Mouse (Mus musculus) heart, embryonic 11.5 days (tissue): Measurements from ENCODE around the gene Camk2d. TPM values are rescaled to one million over a fixed set of nuclear protein-coding genes. Genes with fewer than 3 reads are reported as not detected.

ENCODE experiments used
- ATAC-seq: fragments of 200-750 bp; cut with Nextera tagmentation; replicated peaks from 2 replicates; pipeline ENCODE4 v1.8.0; 2017; ENCODE audit warnings: moderate library complexity; ENCODE audit not compliant: insufficient number of reproducible peaks, low FRiP score, low TSS enrichment
- H3K27ac ChIP-seq: fragments of 300-500 bp; sonication (generic); 2 replicates; pipeline ENCODE4 v1.5.1; 2014; ENCODE audit warnings: mild to moderate bottlenecking, low read depth, low read length
- H3K27me3 ChIP-seq: fragments of 300-500 bp; sonication (generic); 2 replicates; pipeline ENCODE4 v1.6.1; 2014; ENCODE audit warnings: mild to moderate bottlenecking, low read length, mixed read lengths; ENCODE audit not compliant: control insufficient read depth, insufficient read depth
- H3K36me3 ChIP-seq: fragments of 300-500 bp; sonication (generic); 2 replicates; pipeline ENCODE4 v1.6.1; 2014; ENCODE audit warnings: mild to moderate bottlenecking, low read length, moderate library complexity, mixed read lengths; ENCODE audit not compliant: control insufficient read depth, insufficient read depth
- H3K4me1 ChIP-seq: fragments of 300-500 bp; sonication (generic); 2 replicates; pipeline ENCODE4 v1.6.1; 2014; ENCODE audit warnings: low read length; ENCODE audit not compliant: control insufficient read depth, insufficient read depth
- H3K4me2 ChIP-seq: fragments of 300-500 bp; sonication (generic); 2 replicates; pipeline ENCODE4 v1.6.1; 2014; ENCODE audit warnings: mild to moderate bottlenecking, moderate library complexity
- H3K4me3 ChIP-seq: fragments of 300-500 bp; sonication (generic); 2 replicates; pipeline ENCODE4 v1.5.1; 2014; ENCODE audit warnings: low read depth, low read length
- H3K9ac ChIP-seq: fragments of 300-500 bp; sonication (generic); 2 replicates; pipeline ENCODE4 v1.6.1; 2014; ENCODE audit warnings: mild to moderate bottlenecking, low read depth, low read length, moderate library complexity
- H3K9me3 ChIP-seq: fragments of 300-500 bp; sonication (generic); replicated peaks from 2 replicates; pipeline ENCODE4 v1.6.1; 2016; ENCODE audit warnings: low read length; ENCODE audit not compliant: control insufficient read depth
- WGBS: fragments of 180-500 bp; shearing (Covaris S2); extraction: QIAGEN DNeasy Blood & Tissue Kit; methylation state at CpG from one replicate; pipeline ENCODE4 v1.1.7; 2014; ENCODE audit not compliant: insufficient replicate concordance; 5-methylcytosine and 5-hydroxymethylcytosine counted together
- polyA plus RNA-seq: library from polyadenylated mRNA; unstranded; fragments of >200 nt; fragmentation: Nextera tagmentation; extraction: Ambion mirVana; gene quantifications from 2 replicates; pipeline ENCODE4 v1.2.1, GENCODE M21; 2014

The Camk2d gene
- polyA plus RNA-seq, 1 experiment from 2014 or later: 106 TPM

DNA sequence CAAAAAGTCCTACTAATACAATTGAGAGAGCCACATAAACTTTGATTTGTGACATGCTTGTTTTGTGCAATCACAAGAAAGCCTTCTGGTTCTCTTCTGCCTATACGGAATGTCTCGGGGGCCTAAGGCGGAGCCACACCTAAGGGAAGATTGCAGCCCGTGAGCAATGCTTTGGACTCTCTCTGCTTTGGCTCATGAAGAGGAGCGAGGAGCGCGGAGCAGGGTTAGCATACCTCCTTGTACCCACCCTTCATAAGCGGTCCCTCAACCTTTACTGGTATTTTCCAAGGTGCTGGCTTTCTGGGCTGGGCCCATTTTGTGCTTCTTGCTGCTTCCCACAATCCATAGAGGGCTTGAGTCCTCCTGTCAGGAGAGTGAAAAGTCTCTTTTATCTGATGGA lies 96.7 kb downstream of the Camk2d start:
- H3K4me3 ChIP-seq: no peak overlapping the region
- H3K9ac ChIP-seq: no peak overlapping the region
- H3K36me3 ChIP-seq: no peaks in the 10 kb centered on the region
- H3K9me3 ChIP-seq: no peaks in the 10 kb centered on the region
- H3K4me2 ChIP-seq: no peak overlapping the region
- peaks cover 31% of the 10 kb centered on the region for H3K4me1 ChIP-seq
- H3K27me3 ChIP-seq: no peaks in the 10 kb centered on the region
- WGBS: 64% methylated on average over 8 of the region's 8 CpGs
- H3K27ac ChIP-seq: peak overlapping the region; percentile 57; the same call in 1 of the 2 replicates
- ATAC-seq: no peak

DNA sequence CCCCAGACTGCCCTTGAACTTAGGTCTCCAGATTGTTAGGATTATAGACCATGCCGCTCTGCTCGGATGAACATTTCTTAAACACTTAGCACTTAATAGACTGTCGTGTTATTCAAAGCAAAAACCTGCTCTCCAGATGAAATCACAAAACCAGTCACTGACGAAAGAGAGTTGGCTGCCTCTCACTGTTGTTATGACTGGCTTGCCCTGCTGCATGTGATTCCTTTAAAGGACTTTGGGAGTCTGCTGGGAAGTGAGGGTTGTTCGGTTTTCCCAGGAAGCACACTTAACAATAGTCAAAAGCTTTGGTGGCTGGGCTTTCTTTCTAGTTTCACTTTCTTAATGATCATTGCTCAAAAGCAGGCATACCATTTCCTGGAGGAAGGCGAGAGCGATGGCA lies 97.2 kb downstream of the Camk2d start:
- 49% methylated on average over 7 of the region's 7 CpGs for WGBS
- Histone ChIP-seq H3K36me3 (no peaks in the 10 kb centered on the region), H3K4me1 (peaks cover 34% of the 10 kb centered on the region), H3K27me3 (no peaks in the 10 kb centered on the region), H3K27ac (peak overlapping the region; percentile 57), H3K9me3 (no peaks in the 10 kb centered on the region), H3K9ac (peak overlapping the region; percentile 56; the same call in 1 of the 2 replicates), H3K4me3 (0 out of 2 replicates have a peak overlapping the region, but pooled peaks have one; percentile 2), H3K4me2 (peak overlapping the region; percentile 47)
- no peak for ATAC-seq

DNA sequence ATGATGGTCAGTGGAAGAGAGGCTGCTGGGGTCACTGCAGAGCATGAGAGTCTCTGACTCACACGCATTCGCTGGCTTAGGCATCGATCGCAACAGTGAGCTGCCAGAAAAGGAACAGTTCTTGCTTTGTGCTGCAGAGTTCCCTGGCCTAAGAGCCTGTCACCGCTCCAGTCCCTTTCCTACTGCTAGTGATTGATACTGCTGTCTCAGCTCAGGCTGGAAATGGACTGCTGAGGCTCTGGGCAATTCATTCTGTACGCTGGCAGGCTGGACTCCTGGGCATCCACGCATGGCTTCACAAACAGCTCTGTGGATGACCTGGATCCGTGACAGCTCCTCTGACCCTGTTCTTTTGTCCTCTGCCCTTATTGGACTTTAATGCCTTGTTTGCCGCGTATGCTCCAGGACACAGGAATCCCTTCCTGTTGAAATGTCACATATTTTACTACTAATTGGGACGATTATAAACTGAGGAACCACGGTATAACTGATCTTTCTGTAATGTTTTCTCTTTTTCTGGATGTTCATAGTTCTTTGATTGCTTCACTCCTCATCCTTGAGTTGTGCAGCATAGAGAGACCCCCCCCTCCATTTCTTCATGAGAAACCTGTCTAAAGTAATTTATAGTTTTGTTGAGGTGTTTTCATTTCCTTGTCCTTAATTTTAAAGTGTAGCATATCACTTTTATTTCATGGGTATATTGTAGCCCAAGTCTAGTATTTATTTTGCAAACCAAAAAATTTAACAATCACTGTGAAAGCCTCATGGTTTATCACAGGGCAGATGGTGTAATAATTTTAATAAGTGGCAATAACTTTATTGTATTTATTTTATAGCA lies 99.6 kb downstream of the Camk2d start:
- Histone ChIP-seq H3K4me1 (peaks cover 46% of the 10 kb centered on the region), H3K4me3 (no peak overlapping the region), H3K27ac (peak overlapping the region; percentile 64), H3K36me3 (no peaks in the 10 kb centered on the region), H3K9me3 (no peaks in the 10 kb centered on the region), H3K27me3 (no peaks in the 10 kb centered on the region), H3K4me2 (peak overlapping the region; percentile 27), H3K9ac (0 out of 2 replicates have a peak overlapping the region, but pooled peaks have one; percentile 28)
- WGBS: 32% methylated on average over 12 of the region's 12 CpGs
- ATAC-seq: no peak; the same call in 1 of the 2 replicates

DNA sequence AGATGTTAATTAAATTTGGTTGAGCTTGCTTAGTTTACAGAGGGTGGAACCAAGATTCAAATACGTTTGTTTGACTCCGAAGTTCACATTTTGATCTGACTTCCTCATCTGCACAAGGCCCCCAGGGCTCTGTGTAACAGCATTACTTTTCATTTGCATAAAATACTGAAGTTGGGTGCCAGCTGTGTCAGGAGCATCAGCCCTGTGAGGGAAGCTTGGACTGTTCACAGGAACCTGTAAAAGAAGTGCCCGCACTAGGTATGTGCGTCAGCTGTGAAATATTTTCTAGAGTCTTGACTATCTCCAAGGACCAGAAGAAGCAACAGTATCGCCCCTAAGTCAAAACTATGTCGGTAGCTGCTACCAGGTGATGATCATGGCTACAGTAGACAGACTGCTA lies 100.5 kb downstream of the Camk2d start:
- WGBS: 84% methylated on average over 6 of the region's 6 CpGs
- Histone ChIP-seq H3K27me3 (no peaks in the 10 kb centered on the region), H3K4me3 (no peak overlapping the region), H3K36me3 (no peaks in the 10 kb centered on the region), H3K4me1 (peaks cover 51% of the 10 kb centered on the region), H3K9ac (no peak overlapping the region), H3K4me2 (no peak overlapping the region), H3K9me3 (no peaks in the 10 kb centered on the region), H3K27ac (no peak overlapping the region)
- ATAC-seq: no peak

DNA sequence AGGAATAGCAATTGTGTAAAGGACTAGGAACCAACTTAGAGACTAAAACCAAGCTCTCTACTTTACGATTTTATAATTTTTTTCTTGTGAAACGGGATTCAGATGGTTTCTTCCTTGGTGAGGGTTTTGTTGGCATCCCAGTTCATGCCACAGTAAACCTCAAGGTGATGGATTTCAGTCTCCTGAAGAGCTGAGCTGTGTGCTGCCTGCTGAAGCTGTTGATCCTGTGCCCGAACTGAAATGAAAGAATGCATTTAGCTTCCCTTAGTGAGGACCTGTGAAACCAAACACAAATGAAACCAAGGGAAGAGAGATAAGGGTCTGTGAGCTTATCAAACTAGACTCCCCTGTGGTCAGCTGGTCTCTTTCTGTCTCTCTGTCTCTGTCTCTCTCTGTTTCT lies 103.6 kb downstream of the Camk2d start:
- Histone ChIP-seq H3K4me3 (no peak overlapping the region), H3K4me2 (no peak overlapping the region), H3K9me3 (no peaks in the 10 kb centered on the region), H3K27ac (no peak overlapping the region), H3K4me1 (peaks cover 31% of the 10 kb centered on the region), H3K9ac (no peak overlapping the region), H3K36me3 (no peaks in the 10 kb centered on the region), H3K27me3 (no peaks in the 10 kb centered on the region)
- 50% methylated on average over 3 of the region's 3 CpGs for WGBS
- no peak for ATAC-seq

DNA sequence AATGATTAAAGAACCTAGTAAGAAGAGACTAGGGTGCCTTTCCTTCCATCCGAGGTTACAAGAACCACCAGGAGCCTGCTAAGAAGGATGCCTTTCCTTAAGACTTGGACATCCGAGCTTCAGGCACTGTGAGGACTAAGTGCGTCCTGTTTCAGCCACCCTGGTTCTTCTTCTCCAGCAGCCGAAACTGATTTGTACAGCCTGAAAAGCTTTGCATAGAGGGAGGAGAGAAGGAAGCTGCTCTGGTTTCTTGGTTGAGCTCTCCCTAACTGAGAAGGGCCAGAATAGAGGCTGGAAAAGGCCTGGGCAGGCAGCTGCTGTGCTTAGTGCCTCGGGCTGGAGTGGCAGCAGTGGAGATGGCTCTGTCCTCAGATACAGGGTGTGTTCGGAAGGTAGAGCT lies 105.0 kb downstream of the Camk2d start:
- WGBS: 82% methylated on average over 6 of the region's 6 CpGs
- Histone ChIP-seq H3K9ac (no peak overlapping the region), H3K4me1 (peaks cover 23% of the 10 kb centered on the region), H3K4me2 (no peak overlapping the region), H3K27me3 (no peaks in the 10 kb centered on the region), H3K4me3 (no peak overlapping the region), H3K36me3 (no peaks in the 10 kb centered on the region), H3K27ac (no peak overlapping the region), H3K9me3 (no peaks in the 10 kb centered on the region)
- no peak for ATAC-seq

DNA sequence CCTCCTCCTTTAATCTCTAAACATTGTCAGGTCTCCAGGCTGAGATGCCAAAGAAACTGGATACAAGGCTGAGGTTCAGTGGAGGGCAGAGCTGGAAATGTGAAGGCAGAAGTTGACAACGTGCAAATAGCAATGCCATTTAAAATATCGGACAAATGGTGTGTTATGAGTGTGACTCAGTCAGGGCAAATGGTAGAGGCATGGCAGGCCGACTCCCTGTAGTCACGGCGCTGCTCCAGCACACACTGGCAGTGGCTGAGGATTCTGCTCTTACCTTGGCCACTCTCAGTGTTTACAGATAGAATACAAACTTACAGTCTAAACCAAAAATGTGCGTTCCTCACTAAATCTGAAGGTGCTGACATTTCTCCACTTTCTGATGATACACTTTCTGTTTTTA lies 105.5 kb downstream of the Camk2d start:
- H3K27me3 ChIP-seq: no peaks in the 10 kb centered on the region
- H3K27ac ChIP-seq: no peak overlapping the region
- no peak for ATAC-seq
- H3K4me2 ChIP-seq: no peak overlapping the region
- no peaks in the 10 kb centered on the region for H3K9me3 ChIP-seq
- no peak overlapping the region for H3K4me3 ChIP-seq
- H3K4me1 ChIP-seq: peaks cover 23% of the 10 kb centered on the region
- H3K36me3 ChIP-seq: no peaks in the 10 kb centered on the region
- 74% methylated on average over 6 of the region's 6 CpGs for WGBS
- H3K9ac ChIP-seq: no peak overlapping the region

DNA sequence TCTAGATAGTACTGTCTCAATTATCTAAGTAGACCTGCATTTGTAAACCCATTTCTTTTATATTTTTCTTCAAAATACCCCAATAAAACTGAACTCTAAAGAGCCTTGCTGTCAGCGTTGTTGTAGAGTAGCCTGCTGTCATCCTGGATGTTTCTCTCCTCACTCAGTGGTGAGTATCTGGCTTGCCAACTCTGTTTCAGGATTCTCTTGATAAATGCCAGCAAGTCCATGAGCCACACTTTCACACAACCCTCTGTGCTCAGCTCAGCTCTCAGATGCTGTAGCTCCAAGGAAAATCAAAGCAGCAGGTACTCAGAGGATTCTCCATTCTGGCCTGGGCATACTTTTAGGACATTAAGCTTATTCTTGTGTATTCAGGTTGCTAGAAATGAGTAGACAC lies 109.4 kb downstream of the Camk2d start:
- Histone ChIP-seq H3K4me3 (no peak overlapping the region), H3K27me3 (no peaks in the 10 kb centered on the region), H3K27ac (no peak overlapping the region), H3K9me3 (no peaks in the 10 kb centered on the region), H3K4me2 (no peak overlapping the region), H3K4me1 (peaks cover 5% of the 10 kb centered on the region), H3K9ac (no peak overlapping the region), H3K36me3 (no peaks in the 10 kb centered on the region)
- whole genome bisulfite sequencing: 71% methylated on average over 1 of the region's 1 CpGs
- ATAC-seq: no peak

DNA sequence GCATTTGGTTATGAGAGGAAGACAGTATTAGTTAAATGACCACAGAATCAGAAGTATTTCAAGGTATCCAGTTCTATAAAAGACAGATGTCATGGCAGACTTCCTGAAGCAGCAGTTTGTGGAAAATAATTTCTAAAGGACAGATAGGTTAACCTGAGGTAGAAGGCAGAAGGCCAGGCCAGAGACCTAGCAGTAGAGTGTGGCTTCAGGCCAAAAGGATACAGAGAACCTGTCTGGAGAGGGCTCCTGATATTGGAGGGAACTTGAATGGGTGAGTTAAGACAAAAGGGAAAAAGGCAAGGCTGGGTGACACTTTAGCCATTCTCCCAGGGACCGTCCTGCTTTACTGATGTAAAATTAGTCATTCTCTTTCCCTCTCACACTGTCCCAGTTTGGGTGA lies 118.2 kb downstream of the Camk2d start:
- no peak for ATAC-seq
- Histone ChIP-seq H3K9ac (no peak overlapping the region), H3K4me3 (no peak overlapping the region), H3K27ac (no peak overlapping the region), H3K4me2 (no peak overlapping the region), H3K9me3 (no peaks in the 10 kb centered on the region), H3K36me3 (no peaks in the 10 kb centered on the region), H3K4me1 (peaks cover 8% of the 10 kb centered on the region; the same call in 1 of the 2 replicates), H3K27me3 (no peaks in the 10 kb centered on the region)
- WGBS: 75% methylated on average over 1 of the region's 1 CpGs
